Mouse (Mus musculus): Measurements from ENCODE around the gene Atp8a1.

DNA sequence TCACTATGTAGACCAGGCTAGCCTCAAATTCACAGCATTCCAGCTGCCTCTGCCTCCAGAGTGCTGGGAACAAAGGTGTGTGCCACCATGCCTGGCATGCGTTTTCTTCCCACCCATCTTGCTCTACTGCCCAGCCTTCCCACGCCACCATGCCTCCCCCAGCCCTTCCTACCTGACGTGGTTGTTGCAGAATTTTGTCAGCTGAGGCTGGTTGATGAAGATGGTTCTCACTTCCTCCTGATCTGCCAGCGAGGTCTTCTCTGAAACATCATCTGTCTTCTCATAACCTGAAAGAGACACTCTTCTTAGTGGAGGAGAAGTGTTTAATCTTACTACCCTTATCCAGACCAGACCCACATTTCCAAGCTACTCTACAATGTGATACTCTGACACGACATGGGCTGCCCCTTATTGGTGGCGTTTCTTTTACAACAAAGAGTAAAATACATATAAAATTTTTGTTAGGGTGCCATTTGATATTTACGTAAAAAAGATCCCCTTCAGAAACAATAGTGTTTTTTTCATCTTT lies 32.7 kb downstream of the Atp8a1 start:
- TF ChIP-seq CTCF (IDR thresholded peaks at IDR 0.05; ENCODE audit: borderline replicate concordance, control insufficient read depth, extremely low read depth, insufficient read depth, low read length, poor library complexity) = no peak
- no peak for TF ChIP-seq POLR2A (IDR thresholded peaks at IDR 0.05; ENCODE audit: control insufficient read depth, extremely low read depth, insufficient read depth, low read length, poor library complexity)

Measured in thymus, adult 2 months (tissue).